Mouse (Mus musculus): ENCODE data around the gene Cd69. TPM values are rescaled to one million over a fixed set of nuclear protein-coding genes. Genes with fewer than 3 reads are reported as not detected.

The Cd69 gene
- polyA plus RNA-seq, 1 experiment from 2014 or later = not detected

DNA sequence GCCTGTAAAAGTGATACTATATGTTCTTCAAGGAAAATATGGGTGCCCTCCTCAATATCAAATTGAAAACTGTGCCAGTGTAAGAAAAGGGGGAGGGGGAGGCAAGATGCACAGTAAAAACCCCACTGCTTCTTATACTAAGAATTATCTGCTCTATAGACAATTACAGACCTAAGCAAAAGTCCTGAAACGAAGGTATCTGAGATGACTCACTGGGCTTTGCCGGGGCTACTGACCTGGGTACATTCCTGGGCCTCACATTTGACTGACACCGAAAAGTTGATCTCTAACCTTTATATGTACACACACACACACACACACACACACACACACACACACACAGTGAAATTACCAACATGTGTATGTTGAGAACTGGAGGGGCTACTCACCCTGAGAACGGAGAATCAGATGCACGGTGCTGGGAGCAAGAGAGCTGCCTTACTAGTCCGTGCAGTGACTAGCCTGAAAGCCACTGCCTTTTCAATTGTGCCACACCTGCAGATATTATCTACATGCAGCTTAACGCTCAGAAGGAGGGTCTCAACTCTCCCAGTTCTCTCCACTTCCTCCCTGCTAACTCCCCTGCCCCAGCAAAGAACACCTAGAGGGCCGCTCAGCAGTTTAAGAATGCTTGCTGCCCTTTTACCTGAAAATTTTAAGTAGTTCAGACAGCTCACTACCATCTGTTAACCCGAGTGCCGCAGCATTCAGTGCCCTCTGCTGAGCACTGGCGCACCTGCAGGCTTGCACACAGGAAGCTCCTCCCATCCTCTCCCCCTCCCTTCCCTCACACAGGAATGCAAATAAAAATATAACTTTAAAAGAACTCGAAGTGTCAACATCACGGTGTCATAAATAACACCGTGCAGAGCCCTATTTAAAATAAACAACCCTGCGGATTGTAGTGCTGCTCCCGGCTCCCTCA, 37.6 kb downstream of the Cd69 start:
- H3K4me3 ChIP-seq (ENCODE audit: low read depth, low read length) = peak overlapping the region; percentile 47
- 11% methylated on average over 16 of the region's 16 CpGs for whole genome bisulfite sequencing
- no peaks in the 10 kb centered on the region for H3K9me3 ChIP-seq (ENCODE audit: low read depth, low read length)
- peak overlapping the region; percentile 56 for H3K4me2 ChIP-seq
- no peaks in the 10 kb centered on the region for H3K27me3 ChIP-seq (ENCODE audit: insufficient read depth, low read length)
- DNase-seq (peak; percentile 89), ATAC-seq (ENCODE audit: insufficient read depth) (peak; percentile 92)
- H3K36me3 ChIP-seq (ENCODE audit: insufficient read depth) = no peaks in the 10 kb centered on the region
- H3K9ac ChIP-seq = peak overlapping the region; percentile 49
- H3K4me1 ChIP-seq (ENCODE audit: insufficient read depth) = no peaks in the 10 kb centered on the region
- H3K27ac ChIP-seq (ENCODE audit: low read depth) = peak overlapping the region; percentile 79
- peak; percentile 83 for TF ChIP-seq CTCF (IDR thresholded peaks at IDR 0.05; ENCODE audit: low read depth)

GRCm38 (mm10) chr6:129236652-129237342, 38.4 kb downstream of the Cd69 start:
- Histone ChIP-seq H3K36me3 (ENCODE audit: insufficient read depth) (no peaks in the 10 kb centered on the region), H3K4me2 (peak overlapping the region; percentile 56), H3K4me1 (ENCODE audit: insufficient read depth) (no peaks in the 10 kb centered on the region), H3K9me3 (ENCODE audit: low read depth, low read length) (no peaks in the 10 kb centered on the region), H3K27me3 (ENCODE audit: insufficient read depth, low read length) (no peaks in the 10 kb centered on the region), H3K9ac (0 out of 2 replicates have a peak overlapping the region, but pooled peaks have one; percentile 49), H3K4me3 (ENCODE audit: low read depth, low read length) (no peak overlapping the region), H3K27ac (ENCODE audit: low read depth) (0 out of 2 replicates have a peak overlapping the region, but pooled peaks have one; percentile 82)
- TF ChIP-seq CTCF (IDR thresholded peaks at IDR 0.05; ENCODE audit: low read depth) = no peak
- WGBS = 83% methylated on average over 2 of the region's 2 CpGs
- no peak for ATAC-seq (ENCODE audit: insufficient read depth)
- no peak for DNase-seq

DNA sequence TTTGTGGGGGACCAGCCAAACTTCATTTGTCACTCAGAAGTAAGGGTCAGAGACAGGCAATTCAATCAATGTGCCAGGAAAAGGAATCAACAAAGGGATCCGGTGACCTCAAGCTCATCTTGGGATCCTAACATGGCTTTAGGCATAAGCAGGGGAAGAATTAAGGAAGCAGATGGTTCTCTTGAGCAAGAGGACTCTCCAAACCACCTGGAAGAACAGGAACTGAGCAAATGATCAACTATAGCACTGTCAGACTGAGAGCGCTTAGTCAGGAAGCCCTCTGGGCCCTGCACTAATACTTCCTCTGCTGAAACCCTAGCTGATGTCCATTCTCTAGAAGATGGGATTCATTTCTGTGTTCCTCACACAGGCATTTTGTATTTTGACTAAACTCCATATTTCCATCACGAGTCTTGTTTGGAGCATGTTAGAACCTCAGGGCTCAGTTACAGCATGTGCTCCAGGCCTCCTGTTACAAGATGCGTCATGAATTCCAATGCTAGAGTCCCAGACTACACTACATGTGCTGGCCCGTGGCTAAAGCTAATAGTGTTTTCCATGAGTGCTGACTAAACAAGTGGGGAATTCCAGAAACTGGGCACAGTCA, 39.3 kb downstream of the Cd69 start:
- H3K4me3 ChIP-seq (ENCODE audit: low read depth, low read length) = no peak overlapping the region
- H3K9me3 ChIP-seq (ENCODE audit: low read depth, low read length) = no peaks in the 10 kb centered on the region
- 66% methylated on average over 5 of the region's 5 CpGs for WGBS
- no peak for TF ChIP-seq CTCF (IDR thresholded peaks at IDR 0.05; ENCODE audit: low read depth)
- H3K4me2 ChIP-seq = peak overlapping the region; percentile 32; the same call in 1 of the 2 replicates
- ATAC-seq (ENCODE audit: insufficient read depth) (peak; percentile 18; the same call in 1 of the 2 replicates), DNase-seq (peak; percentile 59)
- peak overlapping the region; percentile 82 for H3K27ac ChIP-seq (ENCODE audit: low read depth)
- H3K4me1 ChIP-seq (ENCODE audit: insufficient read depth) = peaks cover 3% of the 10 kb centered on the region; the same call in 1 of the 2 replicates
- H3K27me3 ChIP-seq (ENCODE audit: insufficient read depth, low read length) = no peaks in the 10 kb centered on the region
- no peak overlapping the region for H3K9ac ChIP-seq
- H3K36me3 ChIP-seq (ENCODE audit: insufficient read depth) = no peaks in the 10 kb centered on the region

- H3K4me1 ChIP-seq (ENCODE audit: insufficient read depth) = peaks cover 11% of the 10 kb centered on the region
- peak overlapping the region; percentile 34 for H3K27ac ChIP-seq (ENCODE audit: low read depth)
Measured at GRCm38 (mm10) chr6:129234456-129235360, 40.5 kb downstream of the Cd69 start.

DNA sequence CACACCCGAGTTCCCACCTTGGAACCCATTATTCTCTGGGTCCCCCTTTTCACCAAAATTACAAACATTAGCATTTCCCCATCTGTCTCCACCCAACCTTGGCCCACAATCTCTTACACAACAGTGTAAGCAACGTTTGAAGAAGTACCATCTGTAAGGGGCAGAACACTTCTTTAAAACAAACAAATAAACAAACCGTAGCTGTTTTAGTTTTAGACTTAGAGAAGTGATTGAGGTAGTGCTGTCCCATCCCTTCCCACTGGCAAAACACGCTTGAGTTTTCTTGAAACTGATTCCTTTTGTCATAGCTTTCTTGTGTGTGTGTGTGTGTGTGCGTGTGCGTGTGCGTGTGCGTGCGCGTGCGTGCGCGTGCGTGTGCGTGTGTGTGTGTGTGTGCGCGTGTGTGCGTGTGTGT, 41.3 kb downstream of the Cd69 start:
- Histone ChIP-seq H3K4me2 (no peak overlapping the region), H3K36me3 (ENCODE audit: insufficient read depth) (no peaks in the 10 kb centered on the region), H3K27me3 (ENCODE audit: insufficient read depth, low read length) (no peaks in the 10 kb centered on the region), H3K4me1 (ENCODE audit: insufficient read depth) (peaks cover 19% of the 10 kb centered on the region), H3K4me3 (ENCODE audit: low read depth, low read length) (no peak overlapping the region), H3K9ac (no peak overlapping the region), H3K27ac (ENCODE audit: low read depth) (peak overlapping the region; percentile 55), H3K9me3 (ENCODE audit: low read depth, low read length) (no peaks in the 10 kb centered on the region)
- DNase-seq = no peak
- 75% methylated on average over 17 of the region's 18 CpGs for WGBS
- TF ChIP-seq CTCF (IDR thresholded peaks at IDR 0.05; ENCODE audit: low read depth) = no peak
- no peak for ATAC-seq (ENCODE audit: insufficient read depth)

More at GRCm38 (mm10) chr6:129234456-129235360, 40.5 kb downstream of the Cd69 start:
- TF ChIP-seq CTCF (IDR thresholded peaks at IDR 0.05; ENCODE audit: low read depth) = no peak
- no peaks in the 10 kb centered on the region for H3K27me3 ChIP-seq (ENCODE audit: insufficient read depth, low read length)
- H3K9ac ChIP-seq = no peak overlapping the region
- H3K36me3 ChIP-seq (ENCODE audit: insufficient read depth) = no peaks in the 10 kb centered on the region
- ATAC-seq (ENCODE audit: insufficient read depth) (no peak), DNase-seq (no peak)
- H3K9me3 ChIP-seq (ENCODE audit: low read depth, low read length) = no peaks in the 10 kb centered on the region
- WGBS = 62% methylated on average over 8 of the region's 8 CpGs
- no peak overlapping the region for H3K4me3 ChIP-seq (ENCODE audit: low read depth, low read length)
- no peak overlapping the region for H3K4me2 ChIP-seq

DNA sequence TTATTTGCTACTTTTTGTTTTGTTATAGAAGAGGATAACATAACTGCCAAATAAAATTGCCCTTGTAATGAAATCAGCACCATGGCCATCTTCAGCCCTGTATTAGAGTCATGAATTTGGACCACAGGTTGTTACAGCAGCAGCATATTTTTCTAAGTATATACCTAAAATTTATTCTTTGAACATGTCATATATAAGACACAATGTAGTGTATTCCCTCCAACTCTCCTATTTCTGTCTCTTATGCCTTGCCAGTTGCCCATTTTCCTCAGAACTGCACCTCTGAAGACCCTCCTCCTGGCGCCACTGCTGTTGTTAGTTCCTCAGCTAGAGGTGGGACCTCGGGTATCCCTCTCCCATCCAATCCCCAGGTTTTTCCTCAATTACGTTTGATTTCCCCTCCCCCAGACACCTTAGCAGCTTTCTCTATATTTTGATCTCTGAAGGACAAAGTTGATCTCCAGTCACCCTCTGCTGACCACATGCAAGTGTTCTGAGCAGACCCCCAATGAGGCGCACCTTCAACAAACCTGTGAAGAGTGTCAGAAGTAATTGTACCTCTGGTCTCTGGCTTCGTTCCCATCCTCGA, 41.8 kb downstream of the Cd69 start:
- Histone ChIP-seq H3K4me1 (ENCODE audit: insufficient read depth) (peaks cover 21% of the 10 kb centered on the region), H3K36me3 (ENCODE audit: insufficient read depth) (no peaks in the 10 kb centered on the region), H3K9ac (no peak overlapping the region), H3K4me2 (no peak overlapping the region), H3K27ac (ENCODE audit: low read depth) (peak overlapping the region; percentile 55), H3K4me3 (ENCODE audit: low read depth, low read length) (no peak overlapping the region), H3K27me3 (ENCODE audit: insufficient read depth, low read length) (no peaks in the 10 kb centered on the region), H3K9me3 (ENCODE audit: low read depth, low read length) (no peaks in the 10 kb centered on the region)
- 71% methylated on average over 6 of the region's 6 CpGs for WGBS
- DNase-seq = no peak
- no peak for TF ChIP-seq CTCF (IDR thresholded peaks at IDR 0.05; ENCODE audit: low read depth)
- no peak for ATAC-seq (ENCODE audit: insufficient read depth)

Measured in lung, embryonic 14.5 days (tissue).